In the genomic region with DNA sequence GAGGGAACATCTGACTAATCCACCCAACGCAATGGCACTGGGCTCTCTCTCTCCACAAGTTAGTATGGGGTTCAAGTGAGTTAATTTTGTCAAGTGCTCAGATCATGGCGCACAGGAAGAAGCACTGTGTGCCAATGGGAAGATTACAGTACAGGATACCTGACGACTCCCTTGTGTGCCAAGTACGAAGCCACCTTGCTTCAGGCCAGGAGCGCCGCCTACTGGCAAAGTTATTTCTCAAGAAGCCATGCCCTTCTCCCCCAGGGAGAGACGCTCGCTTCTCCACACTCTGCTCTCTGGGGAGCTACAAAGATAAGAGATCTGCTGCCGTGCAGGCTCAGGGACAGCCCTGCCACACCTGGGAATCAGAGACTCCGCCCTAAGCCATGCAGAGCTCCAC, we compare ENCODE assay signal across 8 mouse cellular contexts. TPM values are rescaled to one million over a fixed set of nuclear protein-coding genes. Genes with fewer than 3 reads are reported as not detected.
DNase-seq lines count a peak whose midpoint lies in the region; ATAC-seq and TF ChIP-seq lines count a peak whose summit lies in the region.

No protein-coding gene starts in this region.

- ATAC-seq in heart, embryonic 14.5 days (ENCODE audit: insufficient number of reproducible peaks, insufficient read depth, low FRiP score, low read depth), result no peak
- no peak for ATAC-seq in erythroid progenitor cell, adult 5-6 weeks (replicated peaks; ENCODE audit: low FRiP score, poor library complexity, severe bottlenecking)
- no peak for ATAC-seq in neural tube, embryonic 15.5 days (ENCODE audit: low FRiP score)

- WGBS in heart, embryonic 14.5 days, result 14% methylated on average over 10 of the region's 10 CpGs
- 12% methylated on average over 10 of the region's 10 CpGs for WGBS in neural tube, embryonic 15.5 days

- peaks cover 53% of the 10 kb centered on the region for H3K27me3 ChIP-seq in heart, embryonic 14.5 days (ENCODE audit: control insufficient read depth, insufficient read depth, low read length)
- H3K27me3 ChIP-seq in neural tube, embryonic 15.5 days (replicated peaks), result peaks cover 28% of the 10 kb centered on the region; the same call in 1 of the 2 replicates

- no peaks in the 10 kb centered on the region for H3K9me3 ChIP-seq in ES-E14 (ENCODE audit: control insufficient read depth, insufficient read depth, low read depth, low read length)
- H3K9me3 ChIP-seq in heart, embryonic 14.5 days (ENCODE audit: control insufficient read depth, low read length), result no peaks in the 10 kb centered on the region
- H3K9me3 ChIP-seq in neural tube, embryonic 15.5 days (replicated peaks), result no peaks in the 10 kb centered on the region

- no peaks in the 10 kb centered on the region for H3K36me3 ChIP-seq in ES-E14 (ENCODE audit: control insufficient read depth, insufficient read depth, low read length, poor library complexity, severe bottlenecking)
- H3K36me3 ChIP-seq in heart, embryonic 14.5 days (ENCODE audit: control insufficient read depth, insufficient read depth, low read length), result no peaks in the 10 kb centered on the region
- H3K36me3 ChIP-seq in neural tube, embryonic 15.5 days, result peaks cover 19% of the 10 kb centered on the region; the same call in 1 of the 2 replicates

- in situ Hi-C loops in ES-E14 (cut with MboI; ENCODE audit: low sequenced_read_pairs in 2 of 2, unreplicated experiment in 2 of 2), result no loop called here

- no peak overlapping the region for H3K4me3 ChIP-seq in ES-E14 (ENCODE audit: insufficient read depth in 1 of 2, low read depth in 1 of 2, low read length in 2 of 2, poor library complexity in 1 of 2, severe bottlenecking in 1 of 2)
- no peak overlapping the region for H3K4me3 ChIP-seq in heart, embryonic 14.5 days (ENCODE audit: control insufficient read depth in 1 of 2, insufficient read depth in 1 of 2, low read depth in 1 of 2, low read length in 2 of 2)
- H3K4me3 ChIP-seq in neural tube, embryonic 15.5 days (replicated peaks), result no peak overlapping the region

- H3K4me2 ChIP-seq in heart, embryonic 14.5 days (ENCODE audit: low read length), result peak overlapping the region; percentile 34
- no peak overlapping the region for H3K4me2 ChIP-seq in neural tube, embryonic 15.5 days

- no peak overlapping the region for H3K27ac ChIP-seq in ES-E14 (ENCODE audit: insufficient read depth, low read depth, low read length, poor library complexity, severe bottlenecking)
- H3K27ac ChIP-seq in heart, embryonic 14.5 days (replicated peaks in 1 of 2; ENCODE audit: control insufficient read depth in 1 of 2, insufficient read depth in 1 of 2, low read depth in 2 of 2, low read length in 2 of 2), result peak overlapping the region; percentile 11 to 66
- no peak overlapping the region for H3K27ac ChIP-seq in neural tube, embryonic 15.5 days (replicated peaks)

- H3K9ac ChIP-seq in ES-E14 (ENCODE audit: insufficient read depth, low read depth, low read length, poor library complexity, severe bottlenecking), result no peak overlapping the region
- no peak overlapping the region for H3K9ac ChIP-seq in heart, embryonic 14.5 days (ENCODE audit: low read length)
- H3K9ac ChIP-seq in neural tube, embryonic 15.5 days (replicated peaks), result no peak overlapping the region

- DNase-seq in layer of hippocampus, postnatal 10 days (ENCODE audit: low spot score in 2 of 2), result peak; percentile 49 to 55
- no peak for DNase-seq in layer of hippocampus, adult 9-11 months
- DNase-seq in ES-E14 (ENCODE audit: low read depth, low spot score), result peak; percentile 78
- peak; percentile 63 for DNase-seq in adrenal gland, postnatal 25 days
- peak; percentile 57 for DNase-seq in lung, postnatal 14 days

- H3K4me1 ChIP-seq in ES-E14 (ENCODE audit: control insufficient read depth in 2 of 2, insufficient read depth in 2 of 2, low read length in 2 of 2, poor library complexity in 1 of 2), result peaks cover 6 to 43% of the 10 kb centered on the region in 2 experiments
- peaks cover 45 to 56% of the 10 kb centered on the region in 2 experiments for H3K4me1 ChIP-seq in heart, embryonic 14.5 days (ENCODE audit: control insufficient read depth in 2 of 2, insufficient read depth in 2 of 2, low read length in 2 of 2)
- peaks cover 47% of the 10 kb centered on the region for H3K4me1 ChIP-seq in neural tube, embryonic 15.5 days

TF ChIP-seq in ES-E14, 5 proteins besides CTCF, POLR2A, EP300 and RAD21:
- no peak for TF ChIP-seq CHD2 (IDR thresholded peaks at IDR 0.05; ENCODE audit: low read depth, low read length)
- TF ChIP-seq ZC3H11A (IDR thresholded peaks at IDR 0.05; ENCODE audit: borderline replicate concordance, low read depth, low read length), result peak; percentile 36; the same call in 1 of the 2 replicates
TF ChIP-seq in ES-E14: peak in this region for 1.

RNA-seq across cellular contexts. Expression of a gene that starts 19.5 kb away (rescaled TPM):
- total RNA-seq in layer of hippocampus, postnatal 10 days (2021), result under 1 TPM; 0.48 to 0.76 TPM
- 3.6 and 6.1 TPM in 2 replicates for total RNA-seq in ES-E14 (2012; rRNA removed)
- total RNA-seq in adrenal gland, postnatal 25 days (2021), result not detected in 2 replicates
- polyA plus RNA-seq in heart, embryonic 14.5 days (2014; fragmentation: Nextera tagmentation; extraction: Ambion mirVana), result not detected in 2 replicates
- total RNA-seq in erythroid progenitor cell, adult 5-6 weeks (2015; ENCODE audit: low replicate concordance), result not detected in 2 replicates
- total RNA-seq in erythroid progenitor cell, adult 5-6 weeks (2017; ENCODE audit: low replicate concordance), result not detected in 2 replicates
- polyA plus RNA-seq in neural tube, embryonic 15.5 days (2015; fragmentation: Nextera tagmentation; extraction: Ambion mirVana), result 1.3 TPM in 1 of 2 replicates, not detected in the other

RNA-seq across cellular contexts. Expression of a gene that starts 29.1 kb away (rescaled TPM):
- total RNA-seq in layer of hippocampus, postnatal 10 days (2021), result 1 to 10 TPM; 3.0 to 4.4 TPM
- total RNA-seq in ES-E14 (2012; rRNA removed), result 0.49 and 0.79 TPM in 2 replicates
- total RNA-seq in adrenal gland, postnatal 25 days (2021), result 0.61 and 1.4 TPM in 2 replicates
- 0.61 and 1.3 TPM in 2 replicates for polyA plus RNA-seq in heart, embryonic 14.5 days (2014; fragmentation: Nextera tagmentation; extraction: Ambion mirVana)
- total RNA-seq in erythroid progenitor cell, adult 5-6 weeks (2015; ENCODE audit: low replicate concordance), result not detected in 2 replicates
- total RNA-seq in erythroid progenitor cell, adult 5-6 weeks (2017; ENCODE audit: low replicate concordance), result not detected in 2 replicates
- polyA plus RNA-seq in neural tube, embryonic 15.5 days (2015; fragmentation: Nextera tagmentation; extraction: Ambion mirVana), result 2.7 and 43.4 TPM in 2 replicates

RNA-seq across cellular contexts. Expression of a gene that starts 29.7 kb away (rescaled TPM):
- 100 to 1,000 TPM; 106 to 107 TPM for total RNA-seq in layer of hippocampus, postnatal 10 days (2021)
- 0.98 and 1.2 TPM in 2 replicates for total RNA-seq in ES-E14 (2012; rRNA removed)
- 0.52 and 0.55 TPM in 2 replicates for total RNA-seq in adrenal gland, postnatal 25 days (2021)
- 0.16 and 0.18 TPM in 2 replicates for polyA plus RNA-seq in heart, embryonic 14.5 days (2014; fragmentation: Nextera tagmentation; extraction: Ambion mirVana)
- not detected in 2 replicates for total RNA-seq in erythroid progenitor cell, adult 5-6 weeks (2015; ENCODE audit: low replicate concordance)
- total RNA-seq in erythroid progenitor cell, adult 5-6 weeks (2017; ENCODE audit: low replicate concordance), result not detected in 2 replicates
- 5.5 and 7.8 TPM in 2 replicates for polyA plus RNA-seq in neural tube, embryonic 15.5 days (2015; fragmentation: Nextera tagmentation; extraction: Ambion mirVana)

RNA-seq across cellular contexts. Expression of a gene that starts 38.7 kb away (rescaled TPM):
- 1 to 10 TPM; 6.0 to 7.6 TPM for total RNA-seq in layer of hippocampus, postnatal 10 days (2021)
- 44.1 and 48.2 TPM in 2 replicates for total RNA-seq in ES-E14 (2012; rRNA removed)
- 5.3 and 8.4 TPM in 2 replicates for total RNA-seq in adrenal gland, postnatal 25 days (2021)
- 25.8 and 26.4 TPM in 2 replicates for polyA plus RNA-seq in heart, embryonic 14.5 days (2014; fragmentation: Nextera tagmentation; extraction: Ambion mirVana)
- 3.8 and 5.0 TPM in 2 replicates for total RNA-seq in erythroid progenitor cell, adult 5-6 weeks (2015; ENCODE audit: low replicate concordance)
- total RNA-seq in erythroid progenitor cell, adult 5-6 weeks (2017; ENCODE audit: low replicate concordance), result 0.64 and 1.9 TPM in 2 replicates
- 13.6 and 22.7 TPM in 2 replicates for polyA plus RNA-seq in neural tube, embryonic 15.5 days (2015; fragmentation: Nextera tagmentation; extraction: Ambion mirVana)

Comparison
In these comparisons a context has a peak if more than half of its experiments do, and no peak if none do; other contexts are left out.
1. H3K27ac ChIP-seq: peak in heart, embryonic 14.5 days (2 of 2); none in ES-E14 (single experiment) and neural tube, embryonic 15.5 days (single experiment).
2. RNA of a gene that starts 29.7 kb away (total RNA-seq): 106 to 107 TPM in layer of hippocampus, postnatal 10 days; 0.98 to 1.2 TPM in ES-E14, 0.52 to 0.55 TPM in adrenal gland, postnatal 25 days and not detected in erythroid progenitor cell, adult 5-6 weeks; every median in the first group is over 10 times any median in the second.